8 mouse cellular contexts compared by ENCODE assay signal in genomic region chr16:38432498-38433425, GRCm38 (mm10). TPM values are rescaled to one million over a fixed set of nuclear protein-coding genes. Genes with fewer than 3 reads are reported as not detected.
DNase-seq lines count a peak whose midpoint lies in the region; ATAC-seq and TF ChIP-seq lines count a peak whose summit lies in the region.
"Had no signal": no experiment of that assay in that cellular context is flagged by ENCODE, and none has a peak within 500 bp of the region (broad histone marks: within the 10 kb centered on the region; RNA-seq: fewer than 3 reads in every experiment).

Gene Pla1a (minus strand): TSS chr16:38433145.

- peak within 1 kb of the TSS; percentile 2; the same call in 1 of the 2 replicates for H3K9ac ChIP-seq in CH12.LX (ENCODE audit: insufficient read depth, low read depth)

- H3K27me3 ChIP-seq in CH12.LX (replicated peaks) = no peaks in the 10 kb centered on the region

- no peak within 1 kb of the TSS for H3K4me3 ChIP-seq in CH12.LX (replicated peaks in 1 of 3; ENCODE audit: low read depth in 2 of 3, low read length in 2 of 3, poor library complexity in 1 of 3)

- TF ChIP-seq CTCF in CH12.LX (conservative IDR thresholded peaks at IDR 0.05 in 1 of 2, IDR thresholded peaks at IDR 0.05 in 1 of 2; ENCODE audit: low read depth in 2 of 2, low read length in 2 of 2) = no peak

- TF ChIP-seq EP300 in CH12.LX (IDR thresholded peaks at IDR 0.05; ENCODE audit: low read length) = peak; percentile 87

- dilution Hi-C loops in CH12.LX (cut with MboI; ENCODE audit: extremely low pct_ligation_motif_present, extremely low pct_unique_long_range_greater_than_20kb, low sequenced_read_pairs) = no loop called here

- DNase-seq in 3T3-L1 (ENCODE audit: low read depth, low spot score) (peak; percentile 87), CH12.LX (ENCODE audit: extremely low read depth) (peak; percentile 58)
- DNase-seq in kidney, postnatal 36 days = peak; percentile 30 to 39
- no peak for DNase-seq in cerebellum, postnatal 4 days (ENCODE audit: low spot score in 2 of 2)
- DNase-seq in layer of hippocampus, postnatal 36 days = no peak

- peak within 1 kb of the TSS; percentile 24; the same call in 1 of the 2 replicates for H3K4me2 ChIP-seq in CH12.LX (ENCODE audit: insufficient read depth, low read depth, poor library complexity, severe bottlenecking)

- no peak; the same call in 1 of the 2 replicates for TF ChIP-seq RAD21 in CH12.LX (IDR thresholded peaks at IDR 0.05; ENCODE audit: low read depth, low read length)

- no peaks in the 10 kb centered on the region for H3K36me3 ChIP-seq in CH12.LX (replicated peaks in 1 of 2; ENCODE audit: control insufficient read depth in 1 of 2, insufficient read depth in 1 of 2, low read length in 1 of 2)

- no peaks in the 10 kb centered on the region for H3K79me2 ChIP-seq in CH12.LX (replicated peaks; ENCODE audit: control insufficient read depth, extremely low read depth, insufficient read depth, poor library complexity, severe bottlenecking)

- H3K9me3 ChIP-seq in CH12.LX (replicated peaks; ENCODE audit: low read length) = no peaks in the 10 kb centered on the region

- peak; percentile 79 for ATAC-seq in granulocyte monocyte progenitor cell, adult 5-6 weeks (replicated peaks; ENCODE audit: poor library complexity, severe bottlenecking)
- no peak for ATAC-seq in activated CD4-positive, CD25-positive, alpha-beta regulatory T cell, adult 4 months

- peaks cover 23 to 40% of the 10 kb centered on the region in 2 experiments for H3K4me1 ChIP-seq in CH12.LX (ENCODE audit: control insufficient read depth in 1 of 2, insufficient read depth in 2 of 2)

- TF ChIP-seq POLR2A in CH12.LX (IDR thresholded peaks at IDR 0.05; ENCODE audit: low read depth, low read length) = no peak

- in situ Hi-C loops in CH12.LX (cut with MboI; ENCODE audit: low pct_ligation_motif_present, low pct_unique_long_range_greater_than_20kb, low sequenced_read_pairs) = no loop called here

- H3K27ac ChIP-seq in CH12.LX (ENCODE audit: insufficient read depth, low read depth) = no peak within 1 kb of the TSS; the same call in 1 of the 2 replicates

TF ChIP-seq in CH12.LX, 34 proteins besides CTCF, POLR2A, EP300 and RAD21:
- TF ChIP-seq RCOR1 (conservative IDR thresholded peaks at IDR 0.05; ENCODE audit: low read depth, low read length) = 0 out of 2 replicates have a peak, but pooled peaks have one; percentile 33
- peak; percentile 64 for TF ChIP-seq JUND (conservative IDR thresholded peaks at IDR 0.05; ENCODE audit: low read depth, low read length)
- TF ChIP-seq MAFK (IDR thresholded peaks at IDR 0.05; ENCODE audit: insufficient replicate concordance, low read length) = 0 out of 2 replicates have a peak, but pooled peaks have one; percentile 48
- TF ChIP-seq SMC3 (IDR thresholded peaks at IDR 0.05; ENCODE audit: low read depth, low read length) = no peak
- TF ChIP-seq POLR2AphosphoS2 (IDR thresholded peaks at IDR 0.05; ENCODE audit: low read depth, low read length) = no peak
- TF ChIP-seq TCF12 (IDR thresholded peaks at IDR 0.05; ENCODE audit: low read depth, low read length) = peak; percentile 42; the same call in 1 of the 2 replicates
- TF ChIP-seq IRF4 (IDR thresholded peaks at IDR 0.05; ENCODE audit: low read depth, low read length) = peak; percentile 93
- peak; percentile 62 for TF ChIP-seq BHLHE40 (IDR thresholded peaks at IDR 0.05; ENCODE audit: low read depth, low read length)
- TF ChIP-seq MXI1 (IDR thresholded peaks at IDR 0.05; ENCODE audit: low read depth, low read length) = no peak; the same call in 1 of the 2 replicates
- no peak for TF ChIP-seq E2F4 (IDR thresholded peaks at IDR 0.05; ENCODE audit: insufficient replicate concordance, low read depth, low read length)
- TF ChIP-seq NELFE (IDR thresholded peaks at IDR 0.05; ENCODE audit: low read depth, low read length) = no peak
- no peak for TF ChIP-seq USF2 (conservative IDR thresholded peaks at IDR 0.05; ENCODE audit: low read depth, low read length)
- no peak for TF ChIP-seq UBTF (IDR thresholded peaks at IDR 0.05; ENCODE audit: low read depth, low read length)
- TF ChIP-seq CHD1 (IDR thresholded peaks at IDR 0.05; ENCODE audit: low read depth, low read length) = no peak
- TF ChIP-seq ZNF384 (IDR thresholded peaks at IDR 0.05; ENCODE audit: low read depth, low read length) = peak; percentile 47
- no peak for TF ChIP-seq ZKSCAN1 (IDR thresholded peaks at IDR 0.05; ENCODE audit: borderline replicate concordance, low read depth, low read length)
- no peak for TF ChIP-seq MYC (IDR thresholded peaks at IDR 0.05; ENCODE audit: low read depth, low read length)
- peak; percentile 69 for TF ChIP-seq ETS1 (conservative IDR thresholded peaks at IDR 0.05; ENCODE audit: low read depth, low read length)
- TF ChIP-seq MEF2A (IDR thresholded peaks at IDR 0.05; ENCODE audit: borderline replicate concordance, low read depth, low read length) = peak; percentile 86
- TF ChIP-seq ELF1 (IDR thresholded peaks at IDR 0.05; ENCODE audit: low read depth, low read length) = no peak
- peak; percentile 75 for TF ChIP-seq JUN (IDR thresholded peaks at IDR 0.05; ENCODE audit: insufficient read depth, low read depth, low read length)
- no peak for TF ChIP-seq KAT2A (IDR thresholded peaks at IDR 0.05; ENCODE audit: insufficient replicate concordance, low read length)
- peak; percentile 51 for TF ChIP-seq SIN3A (IDR thresholded peaks at IDR 0.05; ENCODE audit: low read length)
- TF ChIP-seq ZC3H11A (IDR thresholded peaks at IDR 0.05; ENCODE audit: low read depth, low read length) = no peak
- no peak for TF ChIP-seq GABPA (IDR thresholded peaks at IDR 0.05; ENCODE audit: insufficient replicate concordance, low read depth, low read length)
- TF ChIP-seq TBP (conservative IDR thresholded peaks at IDR 0.05; ENCODE audit: low read depth, low read length) = no peak
- peak; percentile 54; the same call in 1 of the 2 replicates for TF ChIP-seq CHD2 (IDR thresholded peaks at IDR 0.05; ENCODE audit: low read length)
- no peak for TF ChIP-seq MAZ (IDR thresholded peaks at IDR 0.05; ENCODE audit: low read depth, low read length)
- peak; percentile 21; the same call in 1 of the 2 replicates for TF ChIP-seq MAX (IDR thresholded peaks at IDR 0.05; ENCODE audit: low read length)
- TF ChIP-seq PAX5 (IDR thresholded peaks at IDR 0.05; ENCODE audit: low read length) = no peak
- no peak for TF ChIP-seq ZMIZ1 (IDR thresholded peaks at IDR 0.05; ENCODE audit: low read depth, low read length)
- peak; percentile 11; the same call in 1 of the 2 replicates for TF ChIP-seq USF1 (IDR thresholded peaks at IDR 0.05; ENCODE audit: low read depth, low read length)
- TF ChIP-seq HCFC1 (IDR thresholded peaks at IDR 0.05; ENCODE audit: low read depth, low read length) = no peak
- no peak for TF ChIP-seq NRF1 (IDR thresholded peaks at IDR 0.05; ENCODE audit: low read depth, low read length)

RNA-seq across cellular contexts. Expression of gene Pla1a, which starts in this region (rescaled TPM):
- 20.6 and 27.9 TPM in 2 replicates for total RNA-seq in CH12.LX (2012; rRNA removed)
- 12.3 and 14.3 TPM in 2 replicates for total RNA-seq in CH12.LX (2014; rRNA removed)
- polyA plus RNA-seq in CH12.LX (2012; ENCODE audit: insufficient read length, low read depth) = 9.3 and 11.0 TPM in 2 replicates
- total RNA-seq in granulocyte monocyte progenitor cell, adult 5-6 weeks (2014; fragmentation: Nextera tagmentation) = not detected in 2 replicates
- total RNA-seq in granulocyte monocyte progenitor cell, adult 5-6 weeks (2017) = not detected in 2 replicates
- under 1 TPM; 0.63 to 0.92 TPM for total RNA-seq in layer of hippocampus, postnatal 36 days (2021)
- polyA plus RNA-seq in activated CD4-positive, CD25-positive, alpha-beta regulatory T cell, adult 4 months (2017; shearing (Covaris generic)) = not detected
- total RNA-seq: hematopoietic stem cell, adult 5-6 weeks had no signal

Comparison
In these comparisons a context has a peak if more than half of its experiments do, and no peak if none do; other contexts are left out.
1. RNA of gene Pla1a (total RNA-seq): 12.3 to 27.9 TPM in CH12.LX; 0.63 to 0.92 TPM in layer of hippocampus, postnatal 36 days and not detected in granulocyte monocyte progenitor cell, adult 5-6 weeks; every median in the first group is over 4 times any median in the second.
2. RNA of gene Pla1a (polyA plus RNA-seq): 9.3 to 11.0 TPM in CH12.LX; not detected in activated CD4-positive, CD25-positive, alpha-beta regulatory T cell, adult 4 months; every median in the first group is over 10 times any median in the second.
3. Peak in ATAC-seq in granulocyte monocyte progenitor cell, adult 5-6 weeks; RNA of the gene not detected or under 1 TPM.
4. DNase-seq: peak in 3T3-L1 (single experiment), CH12.LX (single experiment) and kidney, postnatal 36 days (2 of 2); none in cerebellum, postnatal 4 days (0 of 2) and layer of hippocampus, postnatal 36 days (0 of 2).